Mouse (Mus musculus) MEL-GATA-1-ER (cell line): Measurements from ENCODE around the gene Mpped2.

Experiments used
- DNase-seq: peaks from one replicate; pipeline ENCODE4 v3.0.0-alpha.2; 2012; ENCODE audit warnings: low read depth; ENCODE audit errors: extremely low read depth

Gene Mpped2

DNA sequence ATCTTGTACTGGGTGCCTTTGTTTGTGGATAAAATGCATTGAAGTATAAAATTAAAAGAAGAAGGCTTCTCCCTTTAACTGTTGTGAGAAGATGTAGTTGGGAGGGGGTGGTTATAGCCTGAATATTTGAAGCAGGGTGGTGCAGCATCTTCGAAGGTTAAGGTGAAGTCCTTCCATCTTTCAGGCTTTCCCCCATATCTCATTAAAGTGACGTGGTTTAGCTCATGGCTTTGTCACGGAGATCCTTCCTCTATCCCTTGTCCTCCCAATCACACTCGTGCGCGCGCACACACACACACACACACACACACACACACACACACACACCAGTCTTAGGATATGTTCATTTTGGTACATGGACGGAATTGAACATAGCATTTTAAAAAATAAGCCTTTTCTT lies 3.3 kb downstream of the Mpped2 start:
- no peak for DNase-seq

DNA sequence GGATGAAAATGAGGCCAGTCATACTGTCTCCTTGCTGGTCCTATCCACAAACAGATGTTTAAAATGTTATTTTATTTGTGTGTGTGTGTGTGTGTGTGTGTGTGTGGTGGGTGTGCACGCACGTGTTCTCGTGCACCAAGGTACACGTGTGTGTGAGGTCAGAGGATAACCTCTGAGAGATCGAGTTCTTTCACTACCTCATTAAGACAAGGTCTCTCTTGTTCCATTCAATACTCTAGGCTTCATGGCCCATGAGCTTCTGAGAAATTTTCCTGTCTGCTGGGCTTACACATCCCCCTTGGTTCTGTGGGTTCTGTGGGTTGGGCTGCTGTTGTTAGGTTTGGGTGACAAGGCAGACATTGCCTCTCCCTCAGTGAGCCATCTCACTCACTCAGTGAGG lies 12.6 kb downstream of the Mpped2 start:
- DNase-seq: no peak

DNA sequence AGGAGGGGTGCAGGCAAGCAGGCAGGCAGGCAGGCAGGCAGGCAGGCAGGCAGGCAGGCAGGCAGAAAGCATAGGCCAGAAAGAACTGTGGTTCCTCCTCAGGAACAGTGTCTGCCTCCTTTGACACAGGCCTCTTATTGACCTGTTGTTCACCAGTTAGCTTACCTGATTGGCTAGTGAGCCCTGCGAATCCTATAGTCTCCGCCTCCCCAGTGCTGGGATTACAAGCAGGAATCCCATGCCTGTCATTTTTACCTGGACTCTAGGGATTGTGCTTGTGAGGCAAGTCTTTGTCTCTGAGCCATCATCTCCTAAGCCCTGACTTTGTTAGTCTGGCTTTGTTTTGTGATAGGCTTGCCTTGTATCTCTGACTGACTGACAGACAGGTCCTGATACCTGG lies 14.1 kb downstream of the Mpped2 start:
- no peak for DNase-seq

DNA sequence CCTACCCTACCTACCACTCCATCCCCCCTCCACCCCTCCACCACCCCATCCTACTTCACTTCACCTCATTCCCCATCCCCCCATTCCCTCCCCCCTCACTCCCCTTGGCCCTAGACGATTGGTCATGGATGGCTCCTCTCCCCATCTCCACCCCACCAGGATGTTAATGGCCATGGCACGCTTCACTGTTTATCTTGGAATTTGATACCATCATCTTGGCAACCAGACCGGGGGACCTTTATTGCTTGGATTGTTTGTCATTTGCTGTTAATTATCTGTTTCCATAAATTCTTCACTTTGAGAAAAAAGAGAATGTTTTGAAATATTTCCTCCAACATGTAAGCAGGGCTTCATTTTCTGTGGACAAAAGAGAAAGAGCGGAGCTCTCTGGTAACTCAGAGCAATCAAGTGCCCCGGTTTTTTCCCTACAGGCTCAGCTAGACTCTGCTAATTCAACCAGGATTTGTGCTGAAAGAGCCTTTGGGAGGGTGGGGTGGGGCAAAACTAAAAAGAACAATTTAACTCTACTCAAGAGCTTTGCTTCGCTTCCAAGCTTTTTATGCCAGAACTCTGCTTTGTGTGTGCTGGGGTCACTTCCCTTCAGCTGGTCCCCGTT lies 17.9 kb downstream of the Mpped2 start:
- DNase-seq: no peak

DNA sequence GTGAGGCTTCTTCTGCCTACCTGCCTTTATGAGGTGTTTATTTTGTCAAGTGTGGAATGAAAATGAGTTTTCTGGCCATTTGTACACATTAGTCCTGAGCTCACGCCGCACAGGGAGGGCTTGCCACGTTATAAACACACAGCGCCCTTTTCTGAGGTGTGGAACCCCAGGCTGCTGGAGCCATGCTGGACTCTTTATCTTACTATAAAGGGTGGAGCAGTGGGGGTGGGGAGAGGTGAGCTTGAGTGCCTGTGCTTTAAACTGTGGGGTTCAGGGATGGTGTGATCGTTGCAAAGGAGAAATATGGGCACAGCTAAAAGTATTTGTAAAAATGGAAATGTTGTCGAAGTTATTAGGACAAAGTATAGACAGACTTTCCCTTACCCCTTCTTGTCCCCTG lies 18.4 kb downstream of the Mpped2 start:
- no peak for DNase-seq

DNA sequence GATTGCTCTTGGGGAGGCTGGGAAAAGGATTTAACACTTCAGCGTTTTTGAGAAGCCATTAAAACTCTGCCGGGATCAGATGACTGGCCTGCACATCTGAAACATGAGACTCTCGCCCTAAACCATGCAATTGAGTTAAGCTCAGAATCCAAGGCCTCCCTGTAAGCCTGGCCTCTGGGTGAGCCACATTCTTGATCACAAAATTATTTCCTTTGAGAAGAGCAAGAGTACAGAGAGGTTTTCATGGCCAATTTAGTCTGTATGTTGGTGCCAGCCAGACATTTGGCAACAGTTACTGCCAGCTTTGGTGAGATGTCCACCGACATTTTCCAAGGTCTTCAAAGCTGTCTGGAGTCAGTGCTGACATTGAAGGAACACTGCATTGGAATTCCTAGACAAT lies 20.1 kb downstream of the Mpped2 start:
- DNase-seq: no peak

DNA sequence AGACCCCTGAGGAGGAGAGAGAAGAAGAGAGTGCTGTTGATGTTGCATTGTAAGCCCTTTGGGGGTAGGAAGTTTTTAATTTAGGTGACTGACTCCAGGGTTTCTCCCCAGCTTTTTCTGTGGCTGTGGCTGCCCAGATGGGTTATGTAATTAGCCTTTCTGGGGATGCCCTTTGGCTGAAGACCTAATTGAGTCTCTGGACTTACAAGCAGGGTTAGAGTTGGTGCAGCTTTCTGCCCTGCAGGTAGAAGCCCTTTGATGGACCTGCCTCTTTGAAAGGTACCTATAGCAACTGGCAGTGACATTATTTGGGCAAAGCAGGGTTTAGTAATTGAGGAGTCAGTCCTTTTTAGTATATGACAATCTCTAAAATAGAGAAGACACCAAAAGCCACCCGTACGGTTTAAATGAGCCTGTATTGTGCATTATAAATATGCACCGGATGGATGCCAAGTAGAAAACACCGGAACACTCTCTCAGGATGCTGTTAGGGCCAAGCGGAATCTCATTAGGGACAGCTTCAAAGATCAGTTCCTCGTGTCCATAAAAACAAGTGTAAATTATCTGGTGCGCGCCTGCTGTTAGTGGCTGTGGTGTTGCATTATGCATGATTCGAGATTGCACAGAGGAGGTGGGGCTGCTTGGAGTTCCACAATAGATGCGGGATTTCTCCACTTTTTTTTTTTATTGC lies 22.8 kb downstream of the Mpped2 start:
- no peak for DNase-seq

DNA sequence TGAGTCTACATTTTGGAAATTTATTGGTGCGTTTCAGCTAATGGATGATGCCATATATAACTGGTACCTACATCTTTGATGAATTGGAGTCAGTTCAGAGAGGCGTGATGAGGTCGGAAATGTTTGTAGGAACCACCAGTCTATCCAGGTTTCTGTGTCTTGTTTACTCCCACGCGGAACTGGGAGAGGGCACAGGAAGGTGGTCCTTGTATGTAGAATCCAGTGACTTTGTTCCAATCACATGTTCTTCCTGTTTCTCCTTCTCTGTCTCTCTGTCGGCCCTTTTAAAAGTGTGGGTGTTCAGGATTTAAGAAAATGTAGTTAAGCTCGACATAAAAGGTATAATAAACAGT lies 23.3 kb downstream of the Mpped2 start:
- DNase-seq: no peak

DNA sequence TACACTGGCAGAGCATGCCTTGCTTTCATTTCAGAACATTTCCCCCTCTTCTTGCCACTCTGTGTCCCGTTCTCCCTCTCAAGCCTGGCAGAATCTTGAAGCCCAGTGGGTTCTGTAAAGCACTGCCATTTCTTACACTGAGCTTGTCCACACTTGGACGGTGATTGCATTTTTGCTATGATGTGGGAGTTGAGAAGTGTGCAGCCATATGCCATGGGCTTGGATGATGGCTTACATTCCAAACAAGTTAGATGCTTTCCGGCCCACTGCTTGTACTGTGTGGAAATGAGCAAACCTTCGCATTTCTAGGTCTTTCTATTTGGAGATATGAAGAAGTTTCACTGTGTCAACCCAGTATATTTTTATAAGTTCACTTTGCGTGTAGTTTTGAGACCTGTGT lies 25.8 kb downstream of the Mpped2 start:
- no peak for DNase-seq

DNA sequence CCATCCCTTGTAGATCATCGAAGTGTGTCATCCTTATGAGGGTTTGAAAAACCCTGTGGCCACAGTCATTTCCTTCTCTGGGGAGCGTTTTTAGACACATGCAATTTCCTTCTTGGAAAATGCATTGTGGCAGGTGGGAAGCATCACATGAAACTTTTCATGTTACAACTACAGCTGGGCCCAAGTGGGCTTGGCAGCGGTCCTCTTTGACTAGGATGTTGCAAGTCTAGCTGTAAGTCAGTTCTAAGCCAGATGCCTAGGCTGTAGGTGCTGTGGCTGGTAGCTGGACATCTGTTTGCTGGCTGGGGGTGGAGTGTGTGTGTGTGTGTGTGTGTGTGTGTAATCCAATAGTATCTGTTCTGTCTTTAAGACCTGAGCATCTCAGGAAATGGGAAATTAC lies 26.4 kb downstream of the Mpped2 start:
- no peak for DNase-seq

DNA sequence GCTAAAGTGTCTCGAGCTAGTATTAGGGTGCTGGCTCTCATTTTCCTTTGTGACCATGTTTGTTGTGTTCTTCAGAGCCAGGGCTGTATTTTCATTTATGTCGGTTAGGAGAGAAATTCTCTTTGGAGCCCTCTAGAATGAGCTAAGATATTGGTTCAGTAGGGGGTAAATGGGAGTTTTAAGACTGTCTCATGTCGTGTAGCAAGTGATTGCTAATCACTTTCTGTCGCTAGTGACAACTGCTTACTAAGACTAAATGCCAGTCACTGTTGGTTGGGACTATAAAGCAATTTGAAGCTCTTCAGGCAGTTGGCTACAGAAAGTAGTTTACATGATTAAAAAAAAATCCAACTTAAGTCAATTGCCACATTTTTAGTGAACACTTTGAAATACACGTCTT lies 27.6 kb downstream of the Mpped2 start:
- DNase-seq: no peak

DNA sequence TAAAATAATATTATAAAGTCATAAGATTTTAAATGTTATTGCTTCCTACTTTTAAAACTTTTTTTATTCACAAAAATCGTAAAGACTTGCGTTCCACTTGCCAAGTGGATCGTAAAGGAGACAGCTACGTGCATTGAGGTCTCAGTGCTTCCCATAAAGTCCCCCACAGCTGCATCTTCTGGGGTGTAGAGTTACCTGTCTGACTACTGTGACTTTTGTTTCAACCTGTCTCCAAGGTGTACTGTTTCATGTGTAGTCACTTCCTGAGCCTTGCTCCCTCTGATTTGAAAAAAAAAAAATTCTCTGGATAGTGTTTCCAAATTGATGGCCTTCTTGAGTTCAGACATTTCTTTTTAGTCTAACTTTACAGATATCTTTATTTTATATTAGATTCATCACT lies 29.0 kb downstream of the Mpped2 start:
- no peak for DNase-seq

DNA sequence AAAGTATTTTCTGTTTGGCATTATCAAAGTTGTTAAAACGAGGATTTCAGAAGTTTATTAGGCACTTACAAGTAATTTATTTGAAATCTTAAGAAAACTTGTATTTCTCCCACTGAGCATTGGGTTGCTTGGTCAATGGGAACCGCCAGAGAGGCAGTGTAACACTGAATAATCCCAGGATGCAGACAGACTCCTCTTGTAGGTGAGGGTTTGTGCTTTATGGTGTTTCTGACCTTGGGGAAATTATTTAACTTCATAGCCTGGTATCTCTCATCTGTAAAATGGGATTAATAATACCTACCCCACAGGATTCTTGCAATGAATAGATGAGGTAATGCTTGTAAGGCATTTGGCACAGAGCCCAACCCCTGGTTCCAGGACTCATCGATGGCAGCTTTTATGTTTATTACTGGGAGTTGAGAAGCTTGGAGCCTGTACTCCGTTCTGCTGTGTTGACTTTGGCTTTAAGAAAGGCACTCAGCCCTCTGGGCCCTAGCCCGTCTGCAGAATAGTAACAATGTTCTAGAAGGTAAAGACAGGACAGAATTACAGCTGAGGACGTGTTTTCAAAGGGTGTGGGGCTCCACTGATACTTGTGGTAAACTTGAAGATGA lies 37.0 kb downstream of the Mpped2 start:
- DNase-seq: no peak

DNA sequence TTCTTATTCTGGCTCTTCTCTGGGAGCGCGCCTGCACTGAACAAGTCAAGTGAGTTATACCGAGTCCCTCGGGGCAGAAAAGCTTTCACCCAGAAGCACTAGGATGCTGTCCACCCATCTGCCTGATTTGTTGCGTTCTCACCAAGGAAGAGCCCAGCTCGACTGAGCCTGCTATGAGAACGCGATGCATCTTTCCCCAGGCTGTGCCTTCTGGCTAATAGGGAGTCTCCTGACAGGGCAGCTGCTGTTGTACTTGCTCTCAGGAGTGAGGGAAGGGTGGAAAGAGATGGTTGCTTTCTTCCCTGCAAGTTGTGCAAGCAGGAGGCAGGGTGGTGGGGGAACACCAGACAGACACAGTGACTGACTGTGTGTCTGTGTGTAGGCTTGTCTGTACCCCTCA lies 37.5 kb downstream of the Mpped2 start:
- DNase-seq: no peak

DNA sequence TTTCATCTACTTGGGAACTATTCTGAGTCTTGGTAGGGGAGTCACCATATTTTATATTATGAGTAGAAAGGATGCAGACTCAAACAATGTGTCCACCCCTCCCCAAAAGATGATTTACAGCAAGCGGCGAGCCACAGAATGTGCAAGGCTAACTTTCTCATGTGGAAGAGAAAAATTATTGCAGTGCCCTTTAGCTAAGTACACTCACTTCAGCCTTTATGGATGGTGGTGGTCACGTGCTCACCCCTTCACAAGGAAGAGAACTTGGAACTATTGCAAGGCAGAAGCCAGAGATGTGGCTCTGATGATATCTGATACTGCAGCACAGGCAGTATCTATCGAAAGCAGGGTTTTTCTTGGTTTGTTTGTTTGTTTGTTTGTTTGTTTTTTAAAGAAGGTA lies 38.4 kb downstream of the Mpped2 start:
- DNase-seq: no peak

DNA sequence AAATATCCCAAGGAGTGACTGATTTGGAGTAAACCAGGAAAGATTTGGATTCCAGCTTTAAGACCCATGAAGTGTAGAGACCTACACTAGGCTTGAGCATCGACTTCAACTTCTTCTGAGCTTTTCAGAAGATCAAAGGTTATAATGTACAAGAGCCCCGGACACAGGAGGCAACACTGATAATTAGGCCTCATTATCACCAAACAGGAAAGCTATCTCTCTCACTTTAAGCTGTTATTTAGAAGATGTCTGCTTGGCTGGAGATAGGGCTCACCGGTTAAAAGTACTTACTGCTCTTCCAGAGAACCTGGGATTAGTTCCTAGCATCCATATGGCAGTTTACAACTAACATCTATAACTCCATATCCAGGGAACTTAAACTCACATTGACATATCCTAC lies 39.1 kb downstream of the Mpped2 start:
- DNase-seq: no peak

DNA sequence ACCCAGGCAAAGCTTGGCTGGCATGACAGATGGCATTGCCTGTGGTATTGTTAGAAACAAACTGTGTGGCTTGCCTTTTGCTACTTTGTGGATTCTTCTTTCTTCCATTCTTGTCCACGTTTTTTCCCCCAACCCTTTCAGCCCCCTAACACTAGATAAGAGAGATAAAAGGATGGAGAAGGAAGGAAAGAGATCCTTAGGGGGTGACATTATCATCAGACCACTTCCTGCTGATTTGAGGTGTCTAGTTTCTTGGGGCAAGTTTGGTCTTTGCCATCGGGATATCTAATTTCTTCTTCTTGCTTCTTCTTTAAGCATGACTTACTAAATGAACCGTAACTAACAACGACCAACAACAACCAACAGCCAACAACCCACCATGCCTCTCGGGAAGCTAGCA lies 40.3 kb downstream of the Mpped2 start:
- no peak for DNase-seq

DNA sequence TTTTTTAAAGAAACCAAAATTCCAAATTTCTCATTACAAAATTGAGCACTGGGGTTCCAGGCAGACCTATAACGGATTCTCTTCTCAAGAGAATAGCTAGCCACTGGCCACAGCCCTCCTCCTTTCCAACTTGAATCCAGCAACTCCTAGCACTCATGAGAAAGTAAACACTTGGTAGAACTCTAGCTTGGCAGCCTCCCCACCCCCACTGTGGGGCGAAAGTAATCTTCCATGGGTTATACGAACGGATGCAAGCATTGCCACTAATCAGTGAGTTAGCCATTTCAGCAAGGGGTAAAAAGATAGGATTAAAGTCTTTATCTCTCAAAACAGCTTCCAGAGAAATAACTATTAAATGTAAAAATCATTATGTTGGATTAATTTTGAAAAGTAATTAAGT lies 40.9 kb downstream of the Mpped2 start:
- no peak for DNase-seq

DNA sequence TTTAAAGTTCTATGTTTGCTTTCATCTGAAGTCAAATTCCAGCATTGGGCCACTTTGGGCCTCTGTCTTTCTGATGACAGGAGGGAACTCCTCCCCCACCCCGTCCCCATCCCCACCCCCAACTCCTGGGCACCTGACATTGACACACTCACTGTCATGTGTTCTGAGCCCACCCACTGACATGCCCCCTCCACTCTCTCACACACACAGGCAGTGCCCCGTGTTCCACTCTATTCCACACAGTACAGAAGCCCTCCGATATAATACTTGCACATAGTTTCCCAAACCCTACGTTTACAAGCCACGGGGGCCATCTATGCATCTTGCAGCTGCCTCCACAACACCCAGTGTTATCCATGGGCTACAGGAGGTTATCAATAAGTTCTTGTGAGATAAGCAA lies 42.1 kb downstream of the Mpped2 start:
- no peak for DNase-seq

DNA sequence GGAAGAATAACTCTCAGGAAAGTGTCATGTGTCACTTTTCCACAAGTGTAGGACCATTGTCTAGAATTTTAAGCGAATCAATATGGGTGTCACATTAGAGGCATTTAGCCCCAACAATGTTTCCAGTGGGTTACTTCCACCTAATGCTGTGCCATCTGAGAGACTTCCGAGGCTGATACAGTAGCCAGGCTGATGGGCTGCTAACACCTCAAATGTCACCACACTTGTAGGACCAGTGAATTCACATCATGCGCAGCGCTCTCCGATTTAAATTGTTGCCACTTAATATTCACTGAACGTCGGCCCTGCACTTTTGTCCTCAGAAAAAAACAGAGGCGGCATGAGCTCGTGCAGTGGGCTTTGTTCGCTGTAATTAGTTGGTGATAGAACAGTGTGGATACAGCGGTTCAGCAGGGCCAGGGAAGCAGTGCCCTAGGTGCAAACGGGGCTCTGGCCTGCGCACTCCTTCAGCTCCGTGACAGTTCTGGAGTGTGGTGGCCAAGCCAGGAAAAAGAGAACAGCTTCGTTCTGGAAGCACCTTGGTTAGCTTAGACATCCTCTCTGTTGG lies 42.8 kb downstream of the Mpped2 start:
- no peak for DNase-seq

DNA sequence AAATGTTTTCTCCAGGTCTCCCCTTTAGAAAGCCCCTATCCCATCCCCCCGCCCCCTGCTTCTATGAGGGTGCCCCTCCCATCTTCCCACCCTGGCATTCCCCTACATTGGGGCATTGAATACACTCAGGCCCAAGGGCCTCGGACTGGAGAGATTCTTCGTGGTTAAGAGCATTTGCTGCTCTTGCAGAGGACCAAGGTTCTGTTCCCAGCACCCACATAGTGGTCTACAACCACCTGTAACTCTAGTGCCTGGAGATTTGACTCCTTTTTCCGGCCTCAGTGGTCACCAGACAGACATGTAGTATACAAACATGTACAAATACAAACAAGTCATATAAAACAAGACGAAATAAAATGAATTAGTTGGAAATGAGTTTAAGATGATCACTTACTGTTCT lies 45.9 kb downstream of the Mpped2 start:
- no peak for DNase-seq

DNA sequence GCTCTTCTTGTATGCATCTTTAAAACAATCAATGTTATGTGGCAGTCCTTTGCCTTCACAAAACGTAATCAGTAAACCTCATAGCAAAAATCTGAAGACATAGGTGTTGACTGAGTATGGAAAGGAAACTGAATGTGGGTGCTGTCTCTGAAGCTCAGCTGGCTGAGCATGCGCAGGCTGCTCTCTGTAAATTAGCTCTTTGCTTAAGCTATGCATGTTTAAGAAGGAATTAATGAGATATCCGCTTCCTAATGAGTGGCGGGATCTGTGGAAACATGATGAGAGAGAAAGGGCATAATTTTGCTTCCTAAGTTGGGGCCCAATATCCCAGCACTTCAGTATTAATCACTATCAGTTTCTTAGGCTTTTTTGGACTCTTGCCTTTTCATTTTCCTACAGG lies 51.0 kb downstream of the Mpped2 start:
- DNase-seq: no peak

DNA sequence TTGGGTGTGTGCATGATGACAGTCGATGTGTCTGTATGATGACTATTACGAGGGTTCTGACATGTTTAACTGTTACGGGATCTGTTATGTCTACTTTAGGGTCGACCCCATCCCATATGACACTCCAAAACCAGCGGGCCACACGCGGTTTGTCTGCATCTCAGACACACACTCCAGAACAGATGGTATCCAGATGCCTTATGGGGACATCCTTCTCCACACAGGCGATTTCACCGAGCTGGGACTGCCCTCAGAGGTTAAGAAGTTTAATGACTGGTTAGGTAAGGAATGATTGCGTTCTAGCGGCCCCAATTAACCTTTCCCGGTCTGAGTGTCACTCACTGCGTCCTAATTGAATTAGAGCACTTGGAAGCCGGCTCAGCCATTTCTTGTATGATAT lies 51.5 kb downstream of the Mpped2 start:
- DNase-seq: no peak
